Mouse (Mus musculus) liver, adult 2 months (tissue): ENCODE results near the gene Map2k1. TPM values are rescaled to one million over a fixed set of nuclear protein-coding genes. Genes with fewer than 3 reads are reported as not detected.
"Not testable (repeated sequence)": the region's sequence is repeated elsewhere in the genome, so short reads cannot be mapped to it uniquely, and the experiment has no call there.

Experiments used
- DNase-seq: peaks from one replicate; pipeline ENCODE4 v3.0.0-alpha.2; 2011; ENCODE audit warnings: low read depth, low spot score; ENCODE audit errors: extremely low read depth
- H3K27ac ChIP-seq: fragments of 200-500 bp; replicated peaks from 2 replicates; pipeline ENCODE4 v1.5.1; 2012; ENCODE audit warnings: low read depth, mild to moderate bottlenecking, control low read depth, inconsistent platforms, low read length; ENCODE audit not compliant: insufficient read depth
- H3K27me3 ChIP-seq: fragments of 200-500 bp; 2 replicates; pipeline ENCODE4 v1.6.1; 2012; ENCODE audit warnings: mild to moderate bottlenecking, moderate library complexity, low read length, inconsistent platforms; ENCODE audit not compliant: control insufficient read depth, insufficient read depth
- H3K36me3 ChIP-seq: fragments of 200-500 bp; 2 replicates; pipeline ENCODE4 v1.6.1; 2012; ENCODE audit warnings: low read length, inconsistent platforms; ENCODE audit not compliant: control insufficient read depth, insufficient read depth
- H3K4me1 ChIP-seq: fragments of 200-500 bp; 2 replicates; pipeline ENCODE4 v1.6.1; 2011; ENCODE audit warnings: low read length; ENCODE audit not compliant: control insufficient read depth, insufficient read depth
- H3K4me3 ChIP-seq: fragments of 200-500 bp; 2 replicates; pipeline ENCODE4 v1.5.1; 2011; ENCODE audit warnings: low read depth, mild to moderate bottlenecking, control low read depth, low read length, moderate library complexity; ENCODE audit not compliant: insufficient read depth
- H3K79me2 ChIP-seq: fragments of 200-500 bp; 2 replicates; pipeline ENCODE4 v1.6.1; 2012; ENCODE audit warnings: inconsistent platforms, mild to moderate bottlenecking, low read length, moderate library complexity; ENCODE audit not compliant: control insufficient read depth, insufficient read depth
- H3K9ac ChIP-seq: fragments of 200-500 bp; 2 replicates; pipeline ENCODE4 v1.6.1; 2012; ENCODE audit warnings: low read depth, mild to moderate bottlenecking, control low read depth, inconsistent platforms, low read length
- CTCF ChIP-seq: fragments of 200-500 bp; IDR thresholded peaks from 2 replicates; pipeline ENCODE4 v1.5.1; 2011; ENCODE audit warnings: low read depth, low read length, control low read depth
- POLR2A ChIP-seq: fragments of 200-500 bp; IDR thresholded peaks from 2 replicates; pipeline ENCODE4 v1.6.1; 2011; ENCODE audit warnings: low read length, control low read depth; ENCODE audit not compliant: insufficient read depth; ENCODE audit errors: extremely low read depth
- WGBS: fragments of 180-500 bp; shearing (Covaris S2); methylation state at CpG from one replicate; pipeline ENCODE4 v1.1.7; 2018; 5-methylcytosine and 5-hydroxymethylcytosine counted together
- polyA plus RNA-seq: library from polyadenylated mRNA; depleted of rRNA; stranded (reverse); fragments of >200 nt; gene quantifications from 2 replicates; pipeline ENCODE4 v1.2.3, GENCODE M21; 2012
- total RNA-seq: library from RNA; depleted of rRNA; stranded (reverse); fragments of >200 nt; gene quantifications from 2 replicates; pipeline ENCODE4 v1.2.3, GENCODE M21; 2014

The Map2k1 gene
- total and polyA plus RNA-seq, 2 experiments, result 26.8 to 34.7 TPM

- WGBS, result 46% methylated on average over 2 of the region's 2 CpGs
- no peaks in the 10 kb centered on the region for H3K79me2 ChIP-seq
- no peaks in the 10 kb centered on the region for H3K27me3 ChIP-seq
- no peak overlapping the region for H3K9ac ChIP-seq
- H3K27ac ChIP-seq, result no peak overlapping the region
- no peak overlapping the region for H3K4me3 ChIP-seq
- peak; percentile 55 for DNase-seq
- H3K36me3 ChIP-seq, result peaks cover 24% of the 10 kb centered on the region
- TF ChIP-seq POLR2A, result no peak
- no peak for TF ChIP-seq CTCF
- no peaks in the 10 kb centered on the region for H3K4me1 ChIP-seq
Measured at GRCm38 (mm10) chr9:64199897-64200296, 53.5 kb downstream of the Map2k1 start.

GRCm38 (mm10) chr9:64198763-64199418 is 54.5 kb downstream of the Map2k1 start:
- not testable (repeated sequence) for H3K4me1 ChIP-seq, H3K9ac ChIP-seq, H3K4me3 ChIP-seq, DNase-seq, H3K27ac ChIP-seq, H3K27me3 ChIP-seq, H3K79me2 ChIP-seq
- WGBS, result 90% methylated on average over 7 of the region's 7 CpGs
- H3K36me3 ChIP-seq, result peaks cover 22% of the 10 kb centered on the region

DNA sequence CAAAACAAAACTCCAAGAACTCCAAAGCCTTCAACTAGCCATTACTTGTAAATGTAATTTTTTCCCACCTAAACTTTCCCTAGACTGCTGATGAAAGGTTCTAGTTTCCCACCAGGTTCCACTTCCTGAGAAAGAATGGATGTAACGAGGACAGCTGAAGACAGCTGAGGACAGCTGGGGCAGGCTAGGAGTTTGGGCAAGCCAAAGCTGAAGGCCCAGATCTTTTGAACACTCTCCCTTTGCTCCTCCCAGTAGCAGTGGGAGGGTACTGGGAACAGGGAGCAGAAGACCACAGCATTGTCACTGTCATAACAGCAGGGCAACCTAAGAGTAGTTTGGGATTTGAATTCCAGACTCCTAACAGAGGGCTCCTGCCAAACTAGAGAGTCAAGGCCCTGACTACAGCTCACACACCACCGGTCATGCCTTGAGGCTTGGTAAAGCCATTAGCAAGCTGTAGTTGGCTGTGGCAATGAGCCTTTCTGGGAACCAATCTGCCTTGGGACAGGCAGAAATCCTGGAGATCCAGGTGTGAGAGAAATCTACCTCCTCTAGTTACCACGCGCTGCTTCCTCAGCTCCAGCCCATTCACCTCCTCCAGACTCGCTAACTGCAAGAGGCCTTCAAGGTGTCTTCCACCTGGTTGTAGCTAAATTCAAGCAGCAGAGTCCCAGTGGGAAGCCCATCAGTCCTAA is 55.2 kb downstream of the Map2k1 start:
- no peak overlapping the region for H3K27ac ChIP-seq
- TF ChIP-seq CTCF (no peak), POLR2A (no peak)
- H3K9ac ChIP-seq, result no peak overlapping the region
- over 99% methylated on average over 5 of the region's 5 CpGs for WGBS
- no peaks in the 10 kb centered on the region for H3K4me1 ChIP-seq
- no peaks in the 10 kb centered on the region for H3K27me3 ChIP-seq
- no peaks in the 10 kb centered on the region for H3K79me2 ChIP-seq
- no peak for DNase-seq
- H3K4me3 ChIP-seq, result no peak overlapping the region
- H3K36me3 ChIP-seq, result peaks cover 28% of the 10 kb centered on the region

- DNase-seq, result no peak
- no peaks in the 10 kb centered on the region for H3K27me3 ChIP-seq
- no peaks in the 10 kb centered on the region for H3K4me1 ChIP-seq
- H3K27ac ChIP-seq, result no peak overlapping the region
- WGBS, result 93% methylated on average over 8 of the region's 8 CpGs
- H3K36me3 ChIP-seq, result peaks cover 32% of the 10 kb centered on the region
- H3K79me2 ChIP-seq, result no peaks in the 10 kb centered on the region
- no peak overlapping the region for H3K9ac ChIP-seq
- no peak for TF ChIP-seq POLR2A
- no peak for TF ChIP-seq CTCF
- no peak overlapping the region for H3K4me3 ChIP-seq
Measured at GRCm38 (mm10) chr9:64197524-64197923, 55.9 kb downstream of the Map2k1 start.

DNA sequence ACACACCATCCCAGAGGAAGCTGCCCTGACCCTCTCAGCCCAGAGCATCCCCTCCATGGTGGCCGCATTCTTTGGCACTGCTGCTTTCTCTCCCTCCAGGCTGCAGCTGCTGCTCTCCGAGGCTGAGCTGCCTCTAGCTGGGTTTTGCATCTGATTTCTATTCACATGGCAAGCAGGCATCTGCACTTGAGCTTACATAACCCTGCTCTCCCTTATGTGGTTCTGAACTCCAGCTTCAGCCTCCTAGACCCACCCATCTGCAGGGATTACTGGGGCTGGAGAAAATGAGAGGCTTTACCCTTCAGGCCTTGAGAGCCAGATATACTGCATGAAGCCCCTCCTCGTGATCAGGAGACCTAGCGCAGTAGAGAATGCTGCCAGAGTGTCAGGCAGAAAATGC is 57.9 kb downstream of the Map2k1 start:
- Histone ChIP-seq H3K27me3 (no peaks in the 10 kb centered on the region), H3K4me3 (no peak overlapping the region), H3K4me1 (no peaks in the 10 kb centered on the region), H3K27ac (no peak overlapping the region), H3K36me3 (peaks cover 35% of the 10 kb centered on the region), H3K9ac (no peak overlapping the region), H3K79me2 (no peaks in the 10 kb centered on the region)
- no peak for DNase-seq
- 94% methylated on average over 4 of the region's 4 CpGs for WGBS
- no peak for TF ChIP-seq CTCF
- TF ChIP-seq POLR2A, result no peak

DNA sequence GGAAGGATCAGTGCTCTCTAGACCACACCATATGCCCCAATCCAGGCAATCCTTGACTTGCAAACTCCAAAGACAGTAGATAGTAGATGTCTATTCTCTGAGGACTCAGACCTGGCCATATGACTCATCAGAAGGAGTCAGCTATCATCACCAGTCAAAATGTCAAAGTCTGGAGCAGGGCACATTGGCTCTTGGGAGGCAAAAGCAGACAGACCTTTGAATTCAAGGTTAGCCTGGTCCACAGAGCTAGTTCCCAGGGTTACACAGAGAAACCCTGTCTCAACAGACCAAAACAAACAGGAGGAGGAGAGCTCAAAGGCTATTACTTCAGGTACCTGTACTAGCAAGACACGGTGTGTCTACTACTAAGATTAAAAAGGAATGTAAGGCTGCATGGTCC is 59.6 kb downstream of the Map2k1 start:
- Histone ChIP-seq H3K27ac (no peak overlapping the region), H3K9ac (no peak overlapping the region), H3K4me3 (no peak overlapping the region), H3K79me2 (no peaks in the 10 kb centered on the region), H3K4me1 (no peaks in the 10 kb centered on the region), H3K27me3 (no peaks in the 10 kb centered on the region), H3K36me3 (peaks cover 34% of the 10 kb centered on the region)
- TF ChIP-seq CTCF, result no peak
- no peak for TF ChIP-seq POLR2A
- DNase-seq, result no peak
- WGBS, result 74% methylated on average over 1 of the region's 1 CpGs
